Mouse (Mus musculus) gastrocnemius, postnatal 25 days (tissue): ENCODE data around the gene Nrde2. TPM values are rescaled to one million over a fixed set of nuclear protein-coding genes. Genes with fewer than 3 reads are reported as not detected.
"Not testable (repeated sequence)": the region's sequence is repeated elsewhere in the genome, so short reads cannot be mapped to it uniquely, and the experiment has no call there.

ENCODE experiments used
- DNase-seq: peaks from one replicate; pipeline ENCODE4 v3.0.0; 2022
- long read RNA-seq, 2 experiments: library from polyadenylated mRNA; stranded (forward); transcript quantifications; one replicate each; pipeline ENCODE4 v2.0.0; 2021
- total RNA-seq, 2 experiments: library from RNA; stranded (reverse); gene quantifications; 1 replicate in 1 of 2; 2 replicates in 1 of 2; pipeline ENCODE4 v1.2.3; 2021

Gene Nrde2
- total RNA-seq, result 1 to 10 TPM; 5.7 to 6.5 TPM
- long read RNA-seq, experiment 1, partial matches to known transcripts, result 1 of 4 reads
- long read RNA-seq, experiment 1, other reads (novel, unspliced or antisense), result 0 of 4 reads
- long read RNA-seq, experiment 2, partial matches to known transcripts, result 1 of 6 reads
- long read RNA-seq, experiment 2, other reads (novel, unspliced or antisense), result 4 of 6 reads

DNA sequence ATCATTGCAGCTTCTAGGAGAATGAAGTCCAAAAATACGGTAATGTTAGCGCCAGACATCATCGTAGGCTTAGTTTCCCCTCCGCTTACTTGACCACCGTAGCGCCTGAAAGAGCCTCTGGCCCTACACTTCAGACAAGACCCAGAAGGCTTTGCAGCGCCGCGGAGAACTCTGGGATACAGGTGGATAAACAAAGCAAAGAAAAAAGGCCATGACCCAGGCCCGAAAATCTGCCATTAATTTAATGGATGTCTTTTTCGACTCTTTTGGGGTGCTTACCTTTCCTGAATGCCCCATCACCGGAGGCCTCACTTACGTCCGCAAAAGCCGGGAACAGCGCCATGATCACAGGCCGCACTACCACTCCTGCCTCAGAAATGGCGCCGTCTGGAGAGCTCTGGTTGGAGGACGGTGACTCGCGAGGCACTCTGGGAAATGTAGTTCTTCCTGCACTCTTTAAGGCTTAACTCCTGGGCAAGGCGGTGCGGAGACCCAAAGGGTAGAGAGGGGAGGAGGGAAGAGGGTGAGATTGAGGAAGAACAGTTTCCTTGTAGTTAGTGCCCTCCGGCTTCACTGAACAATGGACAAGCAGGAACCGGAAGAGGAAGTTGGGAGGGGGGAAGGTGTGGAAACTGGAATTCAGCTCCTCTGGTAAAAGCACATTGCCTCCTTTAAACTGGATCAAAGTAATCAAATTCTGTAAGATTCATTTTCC lies at the start of gene Nrde2:
Gene Nrde2, minus strand, starts transcription at position 393 of the 715 bp plus-strand sequence.
- peak; percentile 89 for DNase-seq

DNA sequence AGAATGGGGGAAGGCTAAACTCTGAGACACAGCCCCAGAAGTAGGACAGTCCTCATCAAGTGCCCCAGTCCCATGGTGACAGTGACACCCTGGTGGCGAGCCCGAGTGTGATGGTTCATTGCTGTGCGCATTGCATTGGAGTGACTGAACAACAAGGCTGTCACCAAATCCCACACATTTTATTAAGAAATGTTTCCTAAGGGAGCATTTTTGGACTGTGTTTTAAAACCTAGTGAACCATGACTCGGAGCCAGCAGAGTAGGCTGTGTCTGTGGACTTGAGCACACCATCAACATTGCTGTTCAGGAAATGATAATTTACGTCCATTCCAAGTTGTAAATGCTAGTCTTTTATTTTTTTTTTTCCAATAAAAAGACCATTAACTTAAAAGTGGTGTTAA lies 47.5 kb upstream of the Nrde2 start:
- no peak for DNase-seq

DNA sequence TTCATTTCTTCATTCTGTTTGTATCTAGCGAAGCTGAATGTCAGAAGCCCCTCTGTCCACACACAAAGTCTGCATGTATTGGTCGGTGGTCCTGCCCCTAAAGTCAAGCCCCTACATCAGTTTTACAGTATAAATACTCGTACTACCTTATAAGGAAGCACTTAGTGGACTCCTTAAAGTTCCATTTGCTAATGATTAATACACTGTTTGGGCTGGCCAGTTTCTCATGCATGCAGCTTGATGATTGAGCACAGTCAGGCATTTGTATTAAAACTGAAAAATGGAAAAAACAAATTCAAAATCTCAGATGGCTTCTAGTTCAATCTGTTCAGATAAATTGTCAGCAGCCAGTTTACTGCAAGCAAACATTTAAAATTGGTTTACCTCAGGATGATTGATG lies 47.1 kb upstream of the Nrde2 start:
- no peak for DNase-seq

DNA sequence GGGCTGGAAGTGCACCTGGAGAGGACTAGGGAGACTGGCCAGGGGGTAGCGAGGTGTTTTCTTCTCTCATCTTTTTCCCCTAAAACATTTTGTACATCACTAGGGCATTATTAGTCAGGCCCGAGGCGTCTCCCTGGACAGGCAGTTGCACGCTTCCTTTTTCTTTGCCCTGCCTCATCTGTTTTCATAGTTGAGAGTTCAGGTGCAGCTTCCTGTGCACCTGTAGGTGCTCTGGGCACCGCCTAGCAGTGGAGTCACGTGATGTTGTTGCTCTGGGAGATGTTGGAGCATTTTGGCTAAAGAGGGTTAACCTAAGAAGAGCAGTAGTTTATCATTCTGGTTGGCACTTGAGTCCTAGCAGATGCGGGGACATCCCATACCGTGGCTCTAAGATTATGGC lies 45.7 kb upstream of the Nrde2 start:
- DNase-seq, result no peak

DNA sequence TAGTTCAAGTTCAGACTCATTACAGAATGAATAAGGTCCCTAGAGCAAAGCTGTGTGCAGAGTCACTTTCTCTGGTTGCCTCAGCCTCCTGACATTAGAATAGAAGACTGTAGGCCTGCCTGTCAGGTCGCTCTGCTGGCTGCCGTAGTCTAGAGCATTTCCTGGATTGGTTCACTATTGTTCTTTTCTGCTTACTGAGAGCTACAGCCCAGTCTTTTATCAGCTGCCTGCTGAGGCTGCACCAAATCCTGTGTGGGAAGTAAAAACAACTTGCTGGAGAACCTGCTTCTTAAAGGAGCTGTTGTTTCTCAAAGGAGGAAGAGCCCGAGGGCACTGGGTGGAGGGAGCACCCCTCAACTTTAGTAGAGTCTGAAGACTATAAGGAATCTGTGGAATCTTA lies 44.3 kb upstream of the Nrde2 start:
- DNase-seq, result no peak

DNA sequence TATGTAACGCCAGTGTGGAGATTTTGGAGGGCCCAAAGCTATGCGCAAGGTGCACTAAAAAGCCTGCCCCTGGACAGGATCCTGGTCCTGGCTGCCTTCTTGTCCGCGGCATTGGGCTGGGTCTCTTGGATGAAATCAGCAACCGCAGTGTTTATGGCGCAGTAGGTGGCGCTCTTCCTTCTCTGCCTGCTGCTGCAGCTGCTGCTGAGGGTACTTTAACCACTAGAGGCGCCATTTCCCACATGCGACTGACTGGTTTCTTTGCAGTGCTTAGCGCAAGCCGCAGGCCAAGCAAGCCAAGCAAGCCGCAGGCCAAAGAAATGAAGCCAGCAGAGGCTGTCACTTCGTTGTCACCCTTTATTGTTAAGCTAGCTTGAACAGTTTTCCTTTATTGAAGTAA lies 42.4 kb upstream of the Nrde2 start:
- peak; percentile 88 for DNase-seq

DNA sequence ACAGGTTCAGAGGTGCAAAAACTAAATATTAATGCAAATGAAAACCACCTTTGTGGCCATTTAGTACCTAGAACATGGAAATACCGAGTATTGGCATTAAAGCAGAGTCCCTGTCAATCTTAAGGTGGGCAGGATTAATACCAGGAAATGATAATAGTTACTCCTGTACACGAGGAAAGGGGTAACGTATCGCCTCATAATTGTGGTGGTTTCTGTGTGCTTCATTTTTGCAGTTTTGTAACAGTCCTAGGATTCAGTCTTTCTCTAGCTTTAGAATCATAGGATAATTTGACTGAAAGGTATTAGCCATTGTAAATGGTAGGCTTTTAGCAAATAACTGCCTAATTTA lies 41.9 kb upstream of the Nrde2 start:
- DNase-seq, result no peak

DNA sequence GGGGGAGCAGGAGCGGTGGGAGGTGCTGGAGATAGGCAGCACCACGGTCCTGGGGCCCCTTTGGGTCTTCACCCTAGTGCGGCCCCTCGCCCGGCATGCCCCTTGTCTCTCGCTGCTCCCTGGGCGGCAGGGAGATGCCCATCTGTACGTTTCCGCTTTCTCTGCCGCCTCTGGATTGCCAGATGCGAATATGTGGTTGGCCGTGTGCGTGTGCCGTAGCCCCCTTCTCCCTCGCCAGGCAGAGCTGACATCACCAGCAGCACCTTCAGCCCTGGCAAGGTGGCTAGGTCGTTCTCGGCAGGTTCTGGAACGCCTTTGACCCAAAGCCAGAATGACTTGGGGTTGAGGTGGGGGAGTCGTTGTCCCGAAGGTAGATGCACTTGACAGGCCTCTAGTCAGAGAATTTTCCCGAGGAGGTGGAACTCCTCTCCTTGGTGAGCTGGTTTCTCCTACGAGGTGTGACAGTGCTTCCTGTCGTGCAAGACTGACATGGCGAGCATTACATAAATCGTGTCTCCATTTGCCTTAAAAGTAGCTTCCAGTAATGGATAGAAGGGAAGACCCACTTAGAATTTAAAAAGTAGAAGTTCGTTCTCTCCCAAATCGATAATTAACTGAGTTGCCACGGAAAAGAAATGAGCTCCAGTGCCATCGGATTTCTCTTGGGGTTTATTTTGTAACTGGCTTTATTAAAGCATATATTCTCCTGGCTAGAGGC lies 41.4 kb upstream of the Nrde2 start:
- DNase-seq, result no peak

DNA sequence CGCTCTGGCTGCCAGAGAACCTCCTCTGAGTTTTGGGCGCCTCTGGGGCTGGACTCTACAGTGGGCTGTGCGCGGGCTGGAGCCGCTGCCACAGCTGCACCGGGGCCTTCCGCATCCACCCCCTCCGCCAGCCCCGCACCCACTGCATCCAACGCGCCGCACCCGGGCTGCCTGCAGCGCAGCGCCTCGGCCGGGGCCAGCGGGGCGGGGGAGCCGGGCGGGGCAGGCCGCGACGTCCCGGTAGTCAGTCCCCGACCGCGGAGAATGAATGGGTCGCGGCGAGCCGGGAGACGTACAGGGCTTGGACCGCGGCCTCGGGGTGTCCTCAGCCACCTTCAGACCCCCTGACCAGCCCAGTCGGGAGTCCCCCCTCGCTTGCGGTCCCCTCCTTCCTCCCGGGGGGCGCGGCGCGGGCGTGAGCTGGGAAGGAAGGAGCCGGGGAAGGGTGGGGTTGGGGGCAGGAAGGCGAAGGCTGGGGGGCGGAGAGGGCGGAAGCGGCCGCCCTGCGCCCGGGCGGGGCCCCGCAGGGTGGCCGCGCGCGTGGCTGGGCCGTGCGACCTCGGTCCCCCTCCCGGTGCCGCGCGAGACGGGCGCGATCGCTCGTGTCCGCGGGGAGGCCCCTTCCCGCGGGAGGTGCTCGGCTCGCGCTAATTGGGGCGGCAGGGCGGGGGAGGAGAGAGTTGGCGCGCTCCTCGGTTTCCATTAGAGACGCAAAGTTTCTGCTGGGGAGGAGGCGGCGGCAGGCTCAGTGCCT lies 40.6 kb upstream of the Nrde2 start:
- DNase-seq, result peak; percentile 77

DNA sequence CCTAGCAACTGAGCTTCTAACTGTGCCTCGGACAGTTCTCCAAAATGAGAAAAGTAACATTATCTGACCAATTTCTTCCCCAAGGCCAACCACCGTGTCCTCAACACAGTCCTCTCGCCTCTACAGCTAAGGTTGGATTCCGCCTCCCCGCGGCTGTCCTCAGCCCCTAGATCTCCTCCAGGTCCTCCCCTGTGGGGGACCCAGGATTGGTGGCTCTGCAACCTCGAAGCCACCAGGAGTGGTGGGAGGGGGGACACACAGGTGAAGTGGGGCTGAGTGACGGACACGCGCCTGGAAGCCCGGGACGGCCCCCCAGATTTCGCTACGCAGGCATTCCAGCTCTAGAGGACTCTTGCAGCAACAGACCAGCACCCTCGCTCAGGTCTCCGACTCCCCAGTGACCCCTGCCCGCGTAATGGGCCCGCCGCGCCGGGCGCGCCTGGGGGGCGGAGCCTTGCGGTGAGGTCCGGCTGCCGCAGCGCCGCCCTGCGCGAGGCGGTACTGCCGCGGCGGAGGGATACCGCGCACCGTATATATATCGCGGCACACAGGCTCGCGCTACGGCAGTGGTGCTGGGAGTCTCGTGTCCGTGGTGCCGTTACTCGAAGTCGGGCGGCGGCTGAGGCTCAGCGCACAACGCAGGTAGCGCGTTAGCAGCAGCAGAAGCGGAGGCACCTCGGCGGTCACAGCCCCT lies 39.7 kb upstream of the Nrde2 start, which contains the start of gene Calm1:
Gene Calm1, plus strand, starts transcription at position 469 of the 694 bp plus-strand sequence.
- DNase-seq, result peak; percentile 93

DNA sequence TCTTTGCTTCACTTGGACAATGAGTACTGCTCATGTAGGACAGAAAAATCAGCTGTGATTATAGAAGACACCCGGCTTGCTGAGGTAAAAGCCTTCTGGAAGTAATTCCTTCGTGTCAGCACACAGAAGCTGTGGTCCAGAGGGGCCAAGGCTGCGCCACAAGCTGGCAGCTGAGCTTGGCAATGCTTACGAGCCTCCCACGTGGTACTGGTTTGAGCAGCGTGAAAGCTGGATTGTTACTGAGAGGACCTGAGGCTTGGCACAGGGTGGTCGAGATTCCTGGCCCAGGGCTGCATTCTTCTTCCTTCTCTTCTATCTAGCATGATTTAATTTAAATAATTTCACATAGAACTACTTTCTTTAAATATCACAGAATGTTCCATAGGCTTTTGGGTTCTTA lies 37.3 kb upstream of the Nrde2 start:
- peak; percentile 59 for DNase-seq

DNA sequence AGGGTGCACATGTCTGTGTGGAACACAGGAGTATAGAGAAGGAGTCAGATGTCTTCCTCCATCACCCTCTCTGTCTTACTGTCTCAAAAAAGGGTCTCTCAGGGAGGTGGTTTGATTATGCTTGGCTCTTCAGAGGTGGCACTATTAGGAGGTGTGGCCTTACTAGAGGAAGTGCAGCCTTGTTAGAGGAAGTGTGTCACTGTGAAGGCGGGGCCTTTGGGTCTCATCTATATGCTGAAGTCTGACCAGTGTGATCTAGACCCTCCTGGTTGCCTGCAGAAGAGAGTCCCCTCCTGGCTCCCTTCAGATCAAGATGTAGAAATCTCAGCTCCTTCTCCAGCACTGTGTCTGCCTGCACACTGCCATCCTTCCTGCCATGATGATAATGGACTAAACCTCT lies 34.7 kb upstream of the Nrde2 start:
- no peak for DNase-seq

DNA sequence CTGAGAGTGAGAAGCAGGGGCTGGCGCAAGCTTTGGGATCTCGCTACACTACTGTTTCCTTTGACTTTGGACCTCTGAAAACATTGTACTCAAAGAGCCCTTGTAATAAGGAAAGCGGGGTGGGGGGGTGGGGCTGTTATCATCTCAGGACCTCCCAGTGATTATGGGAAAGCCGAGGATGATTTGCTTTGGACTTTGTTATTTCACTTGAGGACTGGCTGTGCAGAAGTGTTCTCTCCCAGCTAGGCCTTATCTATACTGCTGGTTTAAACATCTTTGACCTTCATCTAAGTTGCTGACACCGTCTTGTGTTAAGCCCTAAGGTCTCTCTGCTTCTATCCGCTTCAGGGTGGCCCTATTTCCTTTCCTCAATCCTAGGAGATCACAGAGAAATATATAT lies 31.3 kb upstream of the Nrde2 start:
- DNase-seq, result no peak

DNA sequence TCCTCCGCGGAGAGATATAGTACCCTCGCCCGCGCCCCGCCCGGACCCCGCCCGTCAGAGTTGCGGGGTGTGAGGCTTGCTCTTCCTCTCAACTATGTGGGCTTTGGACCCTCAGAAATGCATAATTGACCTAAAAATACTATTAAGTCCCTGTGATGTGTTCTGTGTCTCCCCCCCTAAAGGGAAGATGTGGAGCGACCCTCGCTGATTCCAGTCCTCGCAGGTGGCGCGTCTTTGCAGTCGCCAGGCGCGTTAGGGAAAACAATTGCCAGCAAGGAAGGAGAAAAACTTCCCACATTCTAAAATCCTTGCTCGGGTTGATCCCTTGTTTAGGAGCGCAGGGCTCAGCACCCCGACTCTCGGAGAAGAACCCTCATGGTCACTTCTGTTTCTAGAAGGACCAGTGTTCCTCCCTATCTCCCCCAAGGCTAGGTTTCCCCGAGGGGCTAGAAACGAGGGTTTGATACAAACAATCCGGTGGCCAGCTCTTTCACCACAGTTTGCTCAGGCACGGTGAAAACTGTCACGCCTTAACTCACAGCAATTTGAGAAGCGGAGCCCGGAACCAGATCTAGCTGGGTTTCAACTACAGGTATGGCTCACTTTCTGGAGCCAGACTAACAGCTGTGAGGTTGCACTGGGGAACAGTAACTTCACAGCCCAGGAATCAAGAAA lies 28.4 kb upstream of the Nrde2 start:
- DNase-seq, result no peak

DNA sequence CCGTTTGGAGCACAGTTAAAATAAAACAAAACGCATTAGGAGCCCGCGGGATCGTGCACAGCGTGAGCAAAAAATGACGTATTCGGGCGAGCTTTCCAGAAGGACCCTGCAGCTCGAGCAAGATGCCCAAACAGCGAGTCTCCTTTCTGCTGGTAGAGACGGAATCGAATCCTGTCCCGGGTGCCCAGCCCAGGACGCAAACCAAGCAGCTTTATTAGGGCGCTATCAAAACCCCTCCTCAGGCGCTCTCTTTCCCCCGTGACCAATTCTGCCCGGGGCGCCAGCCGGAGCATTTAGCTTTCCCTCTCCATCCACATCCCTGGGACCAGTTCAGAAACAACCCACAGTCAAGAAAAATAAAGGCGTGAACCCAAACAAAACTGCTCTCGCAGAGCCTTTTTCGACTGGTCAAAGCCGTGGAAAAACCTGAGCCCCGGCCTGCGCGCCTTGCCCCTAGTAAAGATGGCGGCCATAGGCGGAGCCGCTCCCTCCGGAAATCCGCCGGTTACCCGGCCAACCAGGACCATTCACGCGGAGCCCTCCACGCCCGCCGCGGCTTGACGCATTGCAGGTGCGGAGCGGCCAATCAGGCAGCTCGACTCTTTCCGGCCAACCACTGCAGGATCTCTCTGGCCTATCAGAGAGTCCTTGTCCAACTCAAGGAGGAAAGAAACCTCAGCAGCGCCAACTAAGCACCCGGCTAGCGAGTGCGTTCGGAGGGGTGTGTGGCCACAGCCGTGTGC lies 27.7 kb upstream of the Nrde2 start:
- peak; percentile 99 for DNase-seq

DNA sequence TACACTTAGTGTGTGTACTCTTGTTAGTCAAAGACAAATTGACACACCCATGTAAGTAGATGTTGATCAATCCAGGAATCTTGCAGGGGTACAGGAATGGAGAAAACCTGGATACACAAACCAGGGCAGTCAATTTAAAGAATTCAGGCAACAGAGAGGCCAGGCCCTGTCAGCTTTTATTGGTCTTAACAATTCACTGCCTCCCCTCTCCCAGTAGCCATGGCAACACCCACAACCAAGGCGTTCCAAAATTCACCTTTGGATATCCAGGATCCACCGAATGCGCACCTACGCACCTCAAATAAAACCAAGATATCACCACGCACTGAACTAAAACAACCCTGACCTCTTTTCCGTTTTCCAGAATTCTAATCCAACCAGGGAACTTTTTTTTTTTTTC lies 26.9 kb upstream of the Nrde2 start:
- DNase-seq, result no peak

DNA sequence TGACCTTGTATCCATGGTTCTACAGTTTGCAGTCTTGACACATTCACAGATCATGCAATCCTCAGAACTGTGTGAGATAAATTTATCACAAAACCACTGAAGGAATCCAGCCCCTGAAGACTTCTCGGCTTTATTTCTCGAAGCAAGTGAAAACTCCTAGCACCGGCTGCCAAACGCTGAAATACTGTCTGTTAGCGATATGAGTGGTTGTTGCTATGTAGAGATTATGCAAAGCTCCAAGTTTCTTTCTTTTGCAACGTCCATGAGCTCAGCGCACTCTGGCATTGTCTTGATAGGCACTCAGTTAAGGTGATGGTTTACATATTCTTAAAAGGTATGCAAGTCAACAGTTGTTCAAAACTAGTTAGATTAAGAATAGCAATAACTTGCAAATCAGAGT lies 26.4 kb upstream of the Nrde2 start:
- DNase-seq, result no peak

DNA sequence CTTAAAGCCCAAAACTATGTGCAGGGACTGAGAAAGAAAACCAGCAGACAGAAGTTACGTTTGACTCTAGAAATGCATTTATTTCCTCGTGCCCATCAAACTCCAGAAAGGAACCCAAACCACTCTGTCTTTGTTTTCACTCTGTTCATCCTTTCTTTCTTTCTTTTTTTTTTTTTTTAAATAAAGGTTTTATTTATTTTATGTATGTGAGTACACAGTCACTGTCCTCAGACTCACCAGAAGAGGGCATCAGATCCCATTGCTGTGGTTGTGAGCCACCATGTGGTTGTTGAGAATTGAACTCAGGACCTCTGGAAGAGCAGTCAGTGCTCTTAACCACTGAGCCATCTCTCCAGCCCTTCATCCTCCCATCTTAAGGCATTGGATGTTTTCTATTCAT lies 25.5 kb upstream of the Nrde2 start:
- DNase-seq, result not testable (repeated sequence)

DNA sequence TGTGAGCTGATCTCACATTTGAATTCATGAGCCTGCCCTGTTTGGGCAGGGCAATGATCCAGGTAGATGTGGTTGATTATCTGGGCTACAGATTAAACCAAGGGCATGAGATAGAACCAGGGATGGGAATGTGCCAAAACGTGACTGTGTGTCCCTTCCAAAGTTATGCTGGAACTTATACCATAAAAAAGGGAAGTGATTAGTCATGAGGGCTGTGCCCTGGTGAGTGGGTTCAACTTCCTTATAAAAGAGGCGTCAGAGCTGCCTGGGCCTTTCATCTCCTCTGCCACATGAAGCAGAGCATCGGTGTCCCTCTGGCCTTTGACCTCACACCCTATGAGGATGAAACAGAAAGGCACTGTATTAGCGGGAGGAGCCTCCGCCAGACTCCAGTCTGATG lies 24.5 kb upstream of the Nrde2 start:
- DNase-seq, result no peak

DNA sequence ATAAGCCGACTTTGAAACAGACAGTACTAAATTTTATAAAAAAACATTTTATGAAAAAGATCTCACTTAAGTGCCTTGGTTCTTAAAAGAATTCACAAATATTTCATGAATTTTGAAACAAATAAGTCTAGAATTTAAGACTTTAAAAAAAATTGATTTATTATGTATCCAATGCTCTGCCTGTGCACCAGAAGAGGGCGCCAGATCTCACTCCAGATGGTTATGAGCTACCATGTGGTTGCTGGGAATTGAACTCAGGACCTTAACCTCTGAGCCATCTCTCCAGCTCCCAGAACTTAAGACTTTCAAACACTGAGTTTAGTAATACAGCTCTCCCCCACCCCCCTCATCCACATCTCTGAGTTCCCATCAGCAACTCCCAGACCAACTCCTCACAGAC lies 23.2 kb upstream of the Nrde2 start:
- DNase-seq, result no peak

DNA sequence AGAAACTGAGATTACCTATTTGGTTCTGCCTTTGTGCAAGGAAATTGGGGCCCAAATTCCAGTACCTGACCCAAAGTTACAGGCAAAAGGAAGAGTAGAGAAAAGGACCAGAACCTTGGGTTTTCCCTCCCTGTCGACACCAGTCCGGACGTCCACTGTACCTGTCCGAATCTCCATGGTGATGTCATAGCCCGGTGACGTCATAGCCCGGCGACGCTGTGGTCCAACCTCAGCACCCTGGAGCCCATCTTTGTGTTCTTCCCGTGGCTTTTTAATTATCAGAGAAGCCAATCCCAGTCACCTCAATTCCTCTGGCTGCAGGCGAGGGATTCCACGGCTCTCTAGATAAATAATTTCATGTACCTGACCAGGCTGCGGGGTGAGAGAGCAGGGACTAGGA lies 21.3 kb upstream of the Nrde2 start:
- no peak for DNase-seq
